Mouse (Mus musculus): ENCODE measurements around the gene 6030408B16Rik. TPM values are rescaled to one million over a fixed set of nuclear protein-coding genes. Genes with fewer than 3 reads are reported as not detected.

6030408B16Rik gene
- total RNA-seq, 2 experiments from 2014 or later, result 1.3 to 1.5 TPM

DNA sequence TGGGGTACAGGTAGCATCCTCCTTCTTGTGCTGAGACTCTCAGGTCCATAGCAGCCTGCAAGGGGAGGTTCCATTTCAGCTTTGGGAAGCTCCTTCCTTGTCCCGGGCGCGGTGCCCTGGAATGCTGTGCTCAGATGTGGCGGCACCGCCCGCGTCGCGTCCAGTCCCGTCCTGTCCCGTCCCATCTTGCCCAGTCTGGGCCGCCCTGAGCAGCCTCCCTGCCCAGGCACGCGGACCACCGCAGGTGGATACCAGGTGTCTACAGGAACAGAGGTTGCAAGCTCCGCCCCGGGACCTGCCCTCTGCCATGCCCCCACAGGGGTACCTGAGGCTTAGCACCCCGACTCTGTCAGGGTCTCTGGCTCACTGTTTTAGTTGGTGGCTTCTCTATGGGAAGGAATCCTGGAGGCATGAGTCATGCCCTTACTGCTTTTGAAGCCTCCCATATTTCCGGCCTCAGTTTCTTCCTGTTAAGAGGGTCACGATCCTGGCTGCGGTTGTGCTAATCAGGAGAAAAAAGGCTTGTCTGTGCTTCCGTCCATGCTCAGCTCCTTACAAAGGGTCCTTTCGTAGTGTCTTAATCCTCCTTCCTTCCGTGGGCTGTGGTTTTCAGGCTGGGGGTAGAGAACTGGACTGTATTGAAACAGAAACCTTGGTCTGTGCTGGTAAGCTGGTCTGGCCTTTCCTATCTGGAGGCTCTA, 43.6 kb downstream of the 6030408B16Rik start:
- intact Hi-C loops (cut with DNase I), result loop anchor here (5.0 kb wide), 1 partner anchor 636 kb away; no protein-coding TSS in a partner anchor
- DNase-seq (ENCODE audit: low spot score), result no peak

DNA sequence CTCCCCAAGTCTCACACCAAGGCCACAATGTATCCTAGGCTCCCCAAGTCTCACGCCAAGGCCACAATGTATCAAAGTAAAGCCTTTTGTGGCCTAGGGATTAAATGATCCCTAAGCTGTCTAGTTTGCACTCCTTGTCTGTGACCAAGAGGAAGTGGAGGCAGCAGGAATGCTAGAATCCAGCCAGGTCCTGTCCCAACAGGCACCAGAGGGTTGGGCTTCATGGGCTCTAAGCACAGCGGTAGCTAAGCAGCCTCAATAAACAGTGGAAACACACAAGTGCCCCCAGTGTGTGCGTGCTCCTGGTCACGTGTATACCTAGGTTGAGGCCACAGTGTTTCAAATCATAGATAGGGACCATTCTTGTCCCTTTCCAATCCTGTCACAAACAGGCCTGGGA, 45.3 kb downstream of the 6030408B16Rik start:
- DNase-seq (ENCODE audit: low spot score), result no peak
- intact Hi-C loops (cut with DNase I), result loop anchor here (2.0 to 5.0 kb wide), 2 partner anchors 158 to 634 kb away; no protein-coding TSS in a partner anchor

GRCm38 (mm10) chr15:101339537-101339936, 46.5 kb downstream of the 6030408B16Rik start:
- peak; percentile 53 for DNase-seq (ENCODE audit: low spot score)

GRCm38 (mm10) chr15:101341797-101342515, 48.9 kb downstream of the 6030408B16Rik start:
- intact Hi-C loops (cut with DNase I), result loop anchor here (2.0 to 5.0 kb wide), 4 partner anchors 47 to 430 kb away; no protein-coding TSS in a partner anchor
- DNase-seq (ENCODE audit: low spot score), result no peak

More at GRCm38 (mm10) chr15:101339537-101339936, 46.5 kb downstream of the 6030408B16Rik start:
- intact Hi-C loops (cut with DNase I), result loop anchor here (2.0 to 5.0 kb wide), 2 partner anchors 157 to 633 kb away; no protein-coding TSS in a partner anchor

Other genes with a start within 250 kb of the 6030408B16Rik start
- gene Gm47841, start 245.8 kb upstream of the 6030408B16Rik start, total RNA-seq (2021), result not detected
- gene Fignl2, start 214.6 kb upstream of the 6030408B16Rik start, total RNA-seq (2021), result 1 to 10 TPM; 1.3 to 1.4 TPM
- gene Ankrd33, start 177.5 kb upstream of the 6030408B16Rik start, total RNA-seq (2021), result not detected
- gene Acvrl1, start 164.7 kb upstream of the 6030408B16Rik start, total RNA-seq (2021), result 10 to 100 TPM; 23.2 to 31.5 TPM
- 10 to 100 TPM; 11.7 to 14.5 TPM for gene Acvr1b, start 119.1 kb upstream of the 6030408B16Rik start, total RNA-seq (2021)
- 10 to 100 TPM in 1 of 2 experiments, 1 to 10 TPM in 1; 9.4 to 12.3 TPM for gene Grasp, start 69.0 kb upstream of the 6030408B16Rik start, total RNA-seq (2021)
- gene Nr4a1, start 38.9 kb upstream of the 6030408B16Rik start, total RNA-seq (2021), result 1 to 10 TPM; 5.5 to 6.3 TPM
- gene Atg101, start 8.9 kb upstream of the 6030408B16Rik start, total RNA-seq (2021), result 10 to 100 TPM; 21.5 to 25.0 TPM
- 1 to 10 TPM; 2.0 to 2.2 TPM for gene Krt80, start 77.0 kb downstream of the 6030408B16Rik start, total RNA-seq (2021)
- 1 to 10 TPM; 4.2 to 5.9 TPM for gene Krt7, start 117.8 kb downstream of the 6030408B16Rik start, total RNA-seq (2021)
- gene Krt87, start 145.6 kb downstream of the 6030408B16Rik start, total RNA-seq (2021), result not detected
- gene Krt88, start 154.5 kb downstream of the 6030408B16Rik start, total RNA-seq (2021), result not detected
- not detected for gene Krt81, start 170.5 kb downstream of the 6030408B16Rik start, total RNA-seq (2021)
- gene Krt86, start 180.3 kb downstream of the 6030408B16Rik start, total RNA-seq (2021), result not detected
- gene Krt83, start 198.3 kb downstream of the 6030408B16Rik start, total RNA-seq (2021), result not detected
- gene Gm49425, start 224.0 kb downstream of the 6030408B16Rik start, total RNA-seq (2021), result not detected
- not detected for gene Krt84, start 239.6 kb downstream of the 6030408B16Rik start, total RNA-seq (2021)